In genomic region chr11:102086331-102086730, GRCm38 (mm10) we compare ENCODE assay signal across 9 mouse cellular contexts. TPM values are rescaled to one million over a fixed set of nuclear protein-coding genes. Genes with fewer than 3 reads are reported as not detected.
DNase-seq lines count a peak whose midpoint lies in the region; ATAC-seq and TF ChIP-seq lines count a peak whose summit lies in the region.
"Had no signal": no experiment of that assay in that cellular context is flagged by ENCODE, and none has a peak within 500 bp of the region (broad histone marks: within the 10 kb centered on the region; RNA-seq: fewer than 3 reads in every experiment).

No protein-coding gene starts in this region.

- peak overlapping the region; percentile 71 for H3K9ac ChIP-seq in neural tube, embryonic 14.5 days (replicated peaks; ENCODE audit: low read depth, low read length)

- H3K27me3 ChIP-seq in neural tube, embryonic 14.5 days (ENCODE audit: control insufficient read depth, insufficient read depth, low read length) = no peaks in the 10 kb centered on the region

- peak overlapping the region; percentile 28; the same call in 1 of the 2 replicates for H3K27ac ChIP-seq in gastrocnemius, adult 2 months
- peak overlapping the region; percentile 98 for H3K27ac ChIP-seq in neural tube, embryonic 14.5 days (ENCODE audit: low read depth, low read length)

- H3K9me3 ChIP-seq in neural tube, embryonic 14.5 days (ENCODE audit: control insufficient read depth, low read length) = no peaks in the 10 kb centered on the region

- H3K4me1 ChIP-seq in neural tube, embryonic 14.5 days (ENCODE audit: control insufficient read depth, insufficient read depth, low read length) = peaks cover 12% of the 10 kb centered on the region

- no peak for TF ChIP-seq CTCF in gastrocnemius, adult 2 months (IDR thresholded peaks at IDR 0.05)

- ATAC-seq in neural tube, embryonic 14.5 days (ENCODE audit: low read depth) = no peak

- intact Hi-C loops in gastrocnemius, adult 2 months (cut with DNase I) = no loop called here
- intact Hi-C loops in gastrocnemius, postnatal 14 days (cut with DNase I; ENCODE audit: low total_unique reads) = no loop called here
- intact Hi-C loops in left cerebral cortex, postnatal 14 days (cut with DNase I) = no loop called here

- H3K4me2 ChIP-seq in neural tube, embryonic 14.5 days (ENCODE audit: low read depth, low read length) = peak overlapping the region; percentile 72

- no peak for DNase-seq in gastrocnemius, adult 2 months
- DNase-seq in gastrocnemius, postnatal 14 days = no peak
- DNase-seq in R1 (ENCODE audit: low read depth, low spot score) = peak; percentile 33
- peak; percentile 31 to 39 for DNase-seq in frontal cortex, postnatal 25 days (ENCODE audit: low spot score in 2 of 2)
- DNase-seq in left cerebral cortex, postnatal 14 days (ENCODE audit: low spot score in 2 of 2) = peak; percentile 77 to 94
- DNase-seq in spleen, adult 12 weeks (ENCODE audit: low spot score) = no peak
- DNase-seq in urinary bladder, postnatal 10 days (ENCODE audit: low spot score) = no peak

- no peak overlapping the region for H3K4me3 ChIP-seq in gastrocnemius, adult 2 months
- H3K4me3 ChIP-seq in neural tube, embryonic 14.5 days (ENCODE audit: low read depth, low read length) = peak overlapping the region; percentile 56

- 5% methylated on average over 3 of the region's 3 CpGs for WGBS in neural tube, embryonic 14.5 days

- no peaks in the 10 kb centered on the region for H3K36me3 ChIP-seq in neural tube, embryonic 14.5 days (ENCODE audit: control insufficient read depth, insufficient read depth, low read length)

RNA-seq across cellular contexts. Expression of gene Mpp2, which starts 2.0 kb away (rescaled TPM):
- total RNA-seq in gastrocnemius, adult 2 months (2021) = 1 to 10 TPM; 1.2 TPM
- 1 to 10 TPM in 1 of 2 experiments, under 1 TPM in 1; 0.92 to 1.6 TPM for total RNA-seq in gastrocnemius, postnatal 14 days (2021)
- 100 to 1,000 TPM; 152 to 155 TPM for total RNA-seq in left cerebral cortex, postnatal 14 days (2021)
- 25.4 and 25.7 TPM in 2 replicates for polyA plus RNA-seq in neural tube, embryonic 14.5 days (2014; fragmentation: Nextera tagmentation; extraction: Ambion mirVana)

RNA-seq across cellular contexts. Expression of gene Ppy, which starts 14.8 kb away (rescaled TPM):
- not detected for total RNA-seq in gastrocnemius, adult 2 months (2021)
- total RNA-seq in gastrocnemius, postnatal 14 days (2021) = not detected
- total RNA-seq in left cerebral cortex, postnatal 14 days (2021) = not detected
- polyA plus RNA-seq in neural tube, embryonic 14.5 days (2014; fragmentation: Nextera tagmentation; extraction: Ambion mirVana) = not detected in 2 replicates
- polyA plus RNA-seq: heart, postnatal 0 days had no signal

RNA-seq across cellular contexts. Expression of gene Pyy, which starts 21.3 kb away (rescaled TPM):
- total RNA-seq in gastrocnemius, adult 2 months (2021) = not detected
- not detected for total RNA-seq in gastrocnemius, postnatal 14 days (2021)
- total RNA-seq in left cerebral cortex, postnatal 14 days (2021) = not detected
- polyA plus RNA-seq in neural tube, embryonic 14.5 days (2014; fragmentation: Nextera tagmentation; extraction: Ambion mirVana) = not detected in 2 replicates
- polyA plus RNA-seq: heart, postnatal 0 days had no signal

RNA-seq across cellular contexts. Expression of gene Cd300lg, which starts 45.0 kb away (rescaled TPM):
- total RNA-seq in gastrocnemius, adult 2 months (2021) = 10 to 100 TPM; 17.6 to 18.9 TPM
- 10 to 100 TPM; 20.2 to 28.6 TPM for total RNA-seq in gastrocnemius, postnatal 14 days (2021)
- total RNA-seq in left cerebral cortex, postnatal 14 days (2021) = not detected
- 0.31 and 0.44 TPM in 2 replicates for polyA plus RNA-seq in neural tube, embryonic 14.5 days (2014; fragmentation: Nextera tagmentation; extraction: Ambion mirVana)

RNA-seq across cellular contexts. Expression of gene Mpp3, which starts 58.1 kb away (rescaled TPM):
- total RNA-seq in gastrocnemius, adult 2 months (2021) = 10 to 100 TPM; 19.4 to 34.7 TPM
- 10 to 100 TPM; 40.6 to 47.1 TPM for total RNA-seq in gastrocnemius, postnatal 14 days (2021)
- 10 to 100 TPM; 50.3 to 52.0 TPM for total RNA-seq in left cerebral cortex, postnatal 14 days (2021)
- 57.0 and 57.3 TPM in 2 replicates for polyA plus RNA-seq in neural tube, embryonic 14.5 days (2014; fragmentation: Nextera tagmentation; extraction: Ambion mirVana)

Comparison
In these comparisons a context has a peak if more than half of its experiments do, and no peak if none do; other contexts are left out.
1. DNase-seq: peak in R1 (single experiment), frontal cortex, postnatal 25 days (2 of 2) and left cerebral cortex, postnatal 14 days (2 of 2); none in gastrocnemius, adult 2 months (single experiment), gastrocnemius, postnatal 14 days (single experiment), spleen, adult 12 weeks (single experiment) and urinary bladder, postnatal 10 days (single experiment).
2. RNA of gene Mpp2, which starts 2.0 kb away (total RNA-seq): 152 to 155 TPM in left cerebral cortex, postnatal 14 days; 0.92 to 1.6 TPM in gastrocnemius, postnatal 14 days and 1.2 TPM in gastrocnemius, adult 2 months; every median in the first group is over 10 times any median in the second.